Mouse (Mus musculus): ENCODE measurements around the gene Prkd3. TPM values are rescaled to one million over a fixed set of nuclear protein-coding genes. Genes with fewer than 3 reads are reported as not detected.

Prkd3 gene
- total RNA-seq, 2 experiments from 2014 or later: 15.9 to 16.0 TPM

DNA sequence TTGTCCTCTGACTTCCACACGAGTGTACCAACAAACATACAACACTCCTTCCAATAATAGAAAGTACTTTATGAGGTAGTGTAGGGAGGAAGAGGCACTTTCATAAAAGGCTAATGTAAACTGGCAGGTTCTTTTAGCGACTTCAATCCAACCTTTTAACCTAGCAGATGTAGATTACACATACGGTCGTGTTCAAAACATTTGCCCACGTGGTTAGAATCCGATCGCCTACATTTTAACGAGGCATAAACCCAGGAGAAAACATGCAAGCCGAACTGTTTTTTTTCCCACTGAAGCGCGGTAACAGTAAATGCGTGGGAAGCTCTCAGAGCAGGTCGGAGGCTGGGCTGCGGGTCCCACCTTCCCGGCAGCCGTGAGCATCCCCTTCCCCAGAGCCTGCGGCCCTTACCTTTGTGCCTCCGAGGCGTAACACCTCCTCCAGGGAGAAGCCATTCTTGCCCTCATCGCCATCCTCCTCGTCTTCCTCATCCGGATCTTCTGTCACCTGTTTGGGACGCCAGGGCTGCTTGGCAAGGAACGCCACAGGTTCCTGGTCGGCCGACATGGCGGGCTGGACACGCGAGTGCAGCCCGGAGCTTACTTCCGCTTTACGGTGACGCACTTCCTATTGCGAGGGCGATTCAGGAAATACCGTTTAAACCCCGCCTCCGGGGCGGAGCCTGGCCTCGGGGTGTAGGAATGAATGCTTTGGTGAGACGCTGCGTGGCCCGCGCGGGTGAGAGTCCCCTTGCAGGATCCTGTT lies 84.0 kb downstream of the Prkd3 start, which contains the start of the genes Cebpz and Ndufaf7:
Gene Cebpz, minus strand, starts transcription at position 601 of the 763 bp plus-strand sequence.
Gene Ndufaf7, plus strand, starts transcription at position 671 of the 763 bp plus-strand sequence.
- DNase-seq: peak; percentile 98 to 99

DNA sequence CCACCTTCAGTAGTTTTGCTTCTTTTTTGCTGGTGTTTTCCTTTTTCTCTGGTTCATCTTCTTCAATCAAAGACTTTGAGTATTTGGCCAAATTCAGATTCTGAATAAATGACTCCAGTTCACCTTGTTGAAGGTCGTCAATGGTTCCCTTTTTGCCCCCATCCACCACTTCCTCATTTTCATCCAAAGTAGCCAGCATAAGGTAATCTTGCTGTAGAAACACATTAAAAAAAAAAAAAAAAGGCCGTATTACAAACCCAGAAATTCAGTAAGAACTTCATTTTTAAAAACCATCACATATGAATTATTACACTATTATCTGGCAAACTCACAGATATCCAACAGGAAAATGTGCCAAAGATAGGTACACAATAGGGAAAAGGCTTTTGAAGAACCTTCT lies 84.8 kb downstream of the Prkd3 start:
- no peak for DNase-seq

- DNase-seq: no peak
Observed at GRCm38 (mm10) chr17:78917696-78918095, 102.9 kb downstream of the Prkd3 start.

DNA sequence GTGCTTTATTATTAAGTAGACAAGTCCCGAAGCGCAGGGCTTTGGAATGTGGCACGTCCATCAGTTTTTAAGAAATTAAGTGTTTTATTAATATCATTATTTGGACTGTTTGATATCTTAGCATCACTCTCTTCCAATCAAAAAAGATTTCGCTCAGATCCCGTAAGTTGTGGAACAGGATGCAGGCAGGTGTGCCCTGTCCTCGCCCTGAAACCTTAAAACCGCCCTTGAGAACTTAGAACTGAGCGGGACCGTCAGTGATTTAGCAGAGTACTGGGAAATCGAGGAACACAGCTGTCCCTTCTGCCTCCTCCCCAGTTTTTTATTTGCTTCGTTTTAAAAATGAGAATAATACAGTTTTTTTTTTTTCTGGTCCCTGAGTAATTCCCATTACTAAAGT lies 103.7 kb downstream of the Prkd3 start:
- DNase-seq: no peak

DNA sequence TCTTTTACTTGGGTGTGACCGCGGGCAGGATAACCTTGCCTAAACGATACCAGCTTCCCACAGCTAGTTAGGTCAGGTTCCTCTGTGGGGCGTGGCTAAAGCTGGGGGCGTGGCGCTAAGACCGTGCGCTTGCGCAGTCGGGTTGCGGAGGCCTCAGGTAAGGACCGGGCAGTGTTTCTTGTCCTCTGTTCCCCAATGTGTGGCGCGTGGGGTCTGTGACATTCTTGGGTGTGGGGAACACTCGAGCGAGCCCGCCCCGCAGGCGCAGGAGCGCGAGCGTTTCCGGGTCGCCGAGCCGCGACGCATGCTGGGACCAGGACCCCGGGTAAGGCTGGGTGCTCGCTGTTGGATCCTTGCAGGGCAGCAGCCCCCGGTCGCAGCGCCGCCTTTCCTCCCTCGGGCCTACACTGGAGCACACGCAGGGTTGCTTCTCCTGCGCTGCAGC lies 104.2 kb downstream of the Prkd3 start, which contains the start of gene Cebpzos:
Gene Cebpzos, plus strand, starts transcription at position 132 of the 445 bp plus-strand sequence.
- peak; percentile 89 to 91 for DNase-seq

- no peak for DNase-seq
Observed at GRCm38 (mm10) chr17:78915772-78916171, 104.8 kb downstream of the Prkd3 start.

DNA sequence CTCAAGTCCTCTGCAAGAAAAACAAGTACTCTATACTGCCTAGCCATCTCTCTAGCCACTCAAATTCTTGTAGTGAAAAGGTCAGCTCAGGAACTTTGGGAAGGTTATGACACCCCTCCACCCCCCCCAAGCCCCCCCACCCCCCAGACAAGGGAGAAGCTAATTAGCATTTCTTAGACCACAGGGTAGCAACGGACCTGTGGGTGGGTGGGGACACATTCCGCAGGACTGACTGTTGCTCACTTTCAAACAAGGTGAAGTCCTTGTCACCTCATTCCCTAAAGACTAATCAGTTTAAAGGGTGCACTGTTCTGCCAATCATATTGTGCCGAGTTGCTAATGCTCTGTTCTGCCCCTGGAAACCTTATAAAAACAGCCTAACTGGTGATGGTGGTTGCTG lies 106.7 kb downstream of the Prkd3 start:
- no peak for DNase-seq

DNA sequence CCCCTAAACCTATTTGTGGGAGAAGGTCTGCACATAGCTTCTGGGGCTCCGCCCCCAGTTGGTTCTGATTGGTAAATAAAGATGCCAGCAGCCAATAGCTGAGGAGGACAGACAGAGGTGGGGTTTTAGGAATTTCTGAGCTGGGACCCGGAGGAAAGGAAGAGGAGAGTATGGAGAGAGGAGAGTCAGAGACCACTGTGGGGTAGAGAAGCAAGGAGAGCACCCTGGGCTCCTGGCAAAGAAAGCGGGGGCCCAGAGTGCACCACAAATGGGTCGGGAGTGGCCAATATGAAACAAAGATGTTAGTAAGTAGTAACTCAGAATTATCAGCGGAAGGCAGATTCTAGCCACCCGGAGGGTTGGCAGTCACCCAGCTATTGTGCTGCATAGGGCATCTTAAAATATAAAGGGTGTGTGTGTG lies 107.7 kb downstream of the Prkd3 start:
- no peak for DNase-seq

DNA sequence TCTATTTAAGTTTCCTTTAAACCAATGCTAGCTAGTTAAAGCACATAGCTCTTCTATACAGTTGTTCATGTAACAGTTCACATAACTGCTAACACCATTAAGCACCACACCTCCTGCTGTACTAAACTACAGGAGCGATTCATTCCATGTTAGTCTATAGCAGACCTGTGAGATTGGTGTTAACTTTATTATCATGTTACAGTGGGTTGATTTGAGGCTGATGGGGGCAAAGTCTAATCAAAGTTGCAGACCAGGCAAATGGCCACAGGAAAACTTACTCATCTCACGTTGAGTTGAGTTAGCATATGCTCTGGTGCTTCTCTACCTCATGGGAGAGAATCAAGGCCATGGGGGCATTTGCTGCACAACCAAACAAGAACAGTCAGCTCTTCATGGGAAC lies 111.2 kb downstream of the Prkd3 start:
- no peak for DNase-seq

GRCm38 (mm10) chr17:78906892-78907291 lies 113.7 kb downstream of the Prkd3 start, which contains the start of gene Sult6b1:
Sult6b1 (minus strand) TSS chr17:78906992.
- DNase-seq: no peak

DNA sequence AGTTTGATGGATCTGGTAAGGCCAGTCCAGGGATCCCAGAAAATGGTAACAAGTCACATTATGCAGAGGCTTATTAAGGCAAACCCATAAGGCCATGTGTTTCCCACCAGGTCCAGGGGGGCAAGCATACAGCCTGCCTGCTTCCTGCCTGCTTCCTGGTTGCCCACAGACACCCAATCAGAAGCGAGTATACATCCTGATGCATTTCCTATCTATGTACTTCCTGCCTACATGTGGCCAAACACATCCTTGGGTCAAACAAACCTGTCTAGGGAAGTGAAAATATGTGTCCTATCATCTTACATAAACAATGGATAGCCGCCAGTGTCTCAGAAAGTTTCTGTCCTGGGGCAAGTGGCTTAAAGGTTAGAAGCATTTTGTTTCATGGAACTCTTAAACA lies 117.5 kb downstream of the Prkd3 start:
- no peak for DNase-seq

Other genes starting within 250 kb of the Prkd3 start
- gene Heatr5b, start 185.5 kb downstream of the Prkd3 start, total RNA-seq (2021): 10 to 100 TPM; 39.5 to 46.3 TPM
- 10 to 100 TPM; 25.0 to 30.6 TPM for gene Gpatch11, start 185.2 kb downstream of the Prkd3 start, total RNA-seq (2021)
- 1 to 10 TPM; 9.3 to 9.6 TPM for gene Eif2ak2, start 138.2 kb downstream of the Prkd3 start, total RNA-seq (2021)
- not detected for gene Sult6b1, start 113.8 kb downstream of the Prkd3 start, total RNA-seq (2021)
- 10 to 100 TPM; 69.4 to 71.8 TPM for gene Cebpzos, start 104.3 kb downstream of the Prkd3 start, total RNA-seq (2021)
- 10 to 100 TPM; 22.1 to 24.4 TPM for gene Cebpz, start 83.8 kb downstream of the Prkd3 start, total RNA-seq (2021)
- 10 to 100 TPM; 41.2 to 51.6 TPM for gene Ndufaf7, start 83.7 kb downstream of the Prkd3 start, total RNA-seq (2021)
- 1 to 10 TPM; 3.9 to 5.3 TPM for gene Qpct, start 31.1 kb upstream of the Prkd3 start, total RNA-seq (2021)